Mouse (Mus musculus) myocyte (in vitro differentiated cells): ENCODE measurements at regions not wholly inside any gene's neighbourhood (a gene's known extent, or its start where the extent isn't known, plus 50 kb on each side); places are given as distances from the start of the nearest gene placed in this dataset.

ENCODE experiments used
- H3K27me3 ChIP-seq: one replicate; pipeline ENCODE4 v1.6.1; 2011; ENCODE audit not compliant: control insufficient read depth, insufficient read depth, insufficient read length
- H3K36me3 ChIP-seq: one replicate; pipeline ENCODE4 v1.6.1; 2011; ENCODE audit not compliant: control insufficient read depth, insufficient read depth
- H3K4me2 ChIP-seq: one replicate; pipeline ENCODE4 v1.6.1; 2011; ENCODE audit warnings: low read depth, control low read depth
- H3K4me3 ChIP-seq: one replicate; pipeline ENCODE4 v1.5.1; 2011; ENCODE audit warnings: mild to moderate bottlenecking, control low read depth, moderate library complexity
- H3K79me2 ChIP-seq: one replicate; pipeline ENCODE4 v1.6.1; 2011; ENCODE audit not compliant: control insufficient read depth, insufficient read depth
- H3ac ChIP-seq: one replicate; pipeline ENCODE4 v1.6.1; 2011; ENCODE audit not compliant: control insufficient read depth, insufficient read length
- CEBPB ChIP-seq: IDR thresholded peaks from 2 replicates; pipeline ENCODE4 v1.6.1; 2011; ENCODE audit warnings: mild to moderate bottlenecking, moderate library complexity; ENCODE audit not compliant: poor library complexity, insufficient read depth, severe bottlenecking
- E2F4 ChIP-seq: IDR thresholded peaks from one replicate; pipeline ENCODE4 v1.6.1; 2011; ENCODE audit warnings: mild to moderate bottlenecking, control low read depth, moderate library complexity; ENCODE audit not compliant: insufficient read depth
- MAX ChIP-seq: IDR thresholded peaks from one replicate; pipeline ENCODE4 v1.6.1; 2011; ENCODE audit warnings: low read depth, mild to moderate bottlenecking, control low read depth
- MYOD1 ChIP-seq, 3 experiments: IDR thresholded peaks; one replicate each; pipeline ENCODE4 v1.6.1; 2011; ENCODE audit warnings: control low read depth in 2 of 3, low read depth in 2 of 3, mild to moderate bottlenecking in 2 of 3, moderate library complexity in 1 of 3; ENCODE audit not compliant: insufficient read length in 2 of 3, control insufficient read depth in 1 of 3
- MYOG ChIP-seq, 3 experiments: IDR thresholded peaks; one replicate each; pipeline ENCODE4 v1.6.1; 2011; ENCODE audit warnings: control low read depth in 2 of 3, low read depth in 2 of 3, mild to moderate bottlenecking in 2 of 3; ENCODE audit not compliant: insufficient read length in 2 of 3, control insufficient read depth in 1 of 3, insufficient read depth in 1 of 3
- POLR2A ChIP-seq: IDR thresholded peaks from one replicate; pipeline ENCODE4 v1.6.1; 2011; ENCODE audit warnings: low read depth, mild to moderate bottlenecking, control low read depth, moderate library complexity; ENCODE audit not compliant: insufficient read length
- POLR2AphosphoS2 ChIP-seq: IDR thresholded peaks from one replicate; pipeline ENCODE4 v1.6.1; 2011; ENCODE audit warnings: low read depth, control low read depth; ENCODE audit not compliant: insufficient read length
- REST ChIP-seq: IDR thresholded peaks from one replicate; pipeline ENCODE4 v1.6.1; 2011; ENCODE audit warnings: mild to moderate bottlenecking, control low read depth, moderate library complexity; ENCODE audit not compliant: insufficient read depth, insufficient read length
- SRF ChIP-seq: IDR thresholded peaks from one replicate; pipeline ENCODE4 v1.6.1; 2011; ENCODE audit warnings: low read depth; ENCODE audit not compliant: control insufficient read depth, insufficient read length
- TCF12 ChIP-seq: IDR thresholded peaks from one replicate; pipeline ENCODE4 v1.6.1; 2011; ENCODE audit warnings: mild to moderate bottlenecking, control low read depth; ENCODE audit not compliant: poor library complexity, insufficient read depth, severe bottlenecking
- TCF3 ChIP-seq: IDR thresholded peaks from one replicate; pipeline ENCODE4 v1.6.1; 2011; ENCODE audit warnings: low read depth, control low read depth; ENCODE audit not compliant: insufficient read length
- USF1 ChIP-seq: IDR thresholded peaks from one replicate; pipeline ENCODE4 v1.6.1; 2011; ENCODE audit warnings: low read depth, mild to moderate bottlenecking, control low read depth, moderate library complexity

DNA sequence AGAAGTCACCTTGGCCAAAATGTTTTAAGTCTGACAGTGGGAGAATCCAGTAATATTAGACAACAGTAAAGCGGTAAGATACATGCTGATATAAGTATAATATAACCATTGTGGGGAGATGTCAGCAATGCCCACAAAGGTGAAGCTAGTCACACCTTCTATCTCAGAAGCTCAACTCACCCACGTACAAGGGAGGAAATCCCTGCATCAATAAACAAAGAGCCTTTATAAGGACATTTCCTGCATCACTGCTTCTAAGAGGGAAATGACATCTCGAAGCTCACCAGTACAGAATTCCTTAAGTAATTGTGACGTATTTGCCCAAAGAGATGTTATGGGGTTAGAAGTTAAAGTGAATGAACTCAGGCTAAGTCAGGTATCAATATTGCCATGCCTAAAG lies 186.3 kb upstream of the Lpp start:
- H3K36me3 ChIP-seq, result no peaks in the 10 kb centered on the region
- H3K27me3 ChIP-seq, result no peaks in the 10 kb centered on the region
- no peak for TF ChIP-seq CEBPB
- no peak for TF ChIP-seq MYOD1 (IDR thresholded peaks at IDR 0.05; ENCODE audit: control insufficient read depth in 1 of 3, insufficient read length in 2 of 3, low read depth in 2 of 3)
- TF ChIP-seq MYOG (IDR thresholded peaks at IDR 0.05; ENCODE audit: control insufficient read depth in 1 of 3, insufficient read depth in 1 of 3, insufficient read length in 2 of 3, low read depth in 2 of 3), result no peak
- no peak for TF ChIP-seq POLR2A
- no peak for TF ChIP-seq TCF3
- TF ChIP-seq SRF, result no peak
- TF ChIP-seq MAX, result no peak
- H3K4me3 ChIP-seq, result no peak overlapping the region
- no peaks in the 10 kb centered on the region for H3K79me2 ChIP-seq
- peak overlapping the region; percentile 62 for H3K4me2 ChIP-seq
- no peak overlapping the region for H3ac ChIP-seq

DNA sequence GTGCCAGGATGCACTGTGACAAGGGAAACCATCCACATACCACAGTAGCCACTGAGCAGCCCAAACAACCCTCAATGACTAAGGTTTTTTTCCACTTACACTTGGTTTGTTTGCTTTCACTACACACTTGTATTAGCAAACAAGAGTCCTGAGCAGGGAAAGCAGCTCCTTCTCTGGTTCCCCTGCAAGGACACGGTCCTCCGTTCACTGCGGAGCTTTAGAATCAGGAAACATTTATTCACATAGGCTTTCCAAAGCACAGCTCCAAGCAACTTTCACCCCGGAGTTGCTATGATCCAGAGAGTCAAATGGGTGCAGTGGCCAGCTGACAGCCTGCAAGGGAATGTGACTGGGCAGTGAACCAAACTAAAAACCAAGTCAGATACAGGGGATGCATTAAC lies 186.8 kb upstream of the Lpp start:
- no peak overlapping the region for H3K4me3 ChIP-seq

DNA sequence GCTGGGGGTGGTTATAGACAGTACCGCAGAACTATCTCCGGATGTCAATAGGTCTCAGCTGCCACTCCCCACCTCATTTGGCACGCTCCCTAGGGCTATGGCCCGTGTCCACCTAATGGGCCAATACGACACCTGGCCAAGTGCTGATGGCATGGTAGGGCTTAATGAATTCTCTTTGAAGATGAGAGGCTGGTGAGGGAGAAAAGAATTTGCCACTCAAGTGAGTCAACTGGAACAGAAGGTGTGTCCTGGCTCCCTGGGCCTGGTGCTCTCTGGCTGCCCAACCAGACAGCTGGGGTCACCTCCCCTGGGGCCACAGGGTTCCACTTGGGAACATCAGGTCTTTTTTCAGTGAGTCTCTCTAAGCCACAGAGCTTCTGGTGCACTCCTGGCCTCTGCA lies 187.7 kb upstream of the Lpp start:
- Histone ChIP-seq H3K36me3 (no peaks in the 10 kb centered on the region), H3K27me3 (no peaks in the 10 kb centered on the region), H3K79me2 (no peaks in the 10 kb centered on the region), H3K4me3 (no peak overlapping the region), H3ac (no peak overlapping the region), H3K4me2 (peak overlapping the region; percentile 62)
- no peak for TF ChIP-seq SRF
- TF ChIP-seq MYOG (IDR thresholded peaks at IDR 0.05; ENCODE audit: control insufficient read depth in 1 of 3, insufficient read depth in 1 of 3, insufficient read length in 2 of 3, low read depth in 2 of 3), result peak; percentile 40 to 85 (median 51)
- peak; percentile 4 to 85 (median 34) for TF ChIP-seq MYOD1 (IDR thresholded peaks at IDR 0.05; ENCODE audit: control insufficient read depth in 1 of 3, insufficient read length in 2 of 3, low read depth in 2 of 3)
- no peak for TF ChIP-seq POLR2A
- no peak for TF ChIP-seq POLR2AphosphoS2
- no peak for TF ChIP-seq MAX
- TF ChIP-seq REST, result no peak
- peak; percentile 68 for TF ChIP-seq TCF12
- TF ChIP-seq E2F4, result no peak
- no peak for TF ChIP-seq CEBPB
- no peak for TF ChIP-seq USF1
- peak; percentile 22 for TF ChIP-seq TCF3

More for the DNA sequence above, 186.8 kb upstream of the Lpp start:
- no peaks in the 10 kb centered on the region for H3K36me3 ChIP-seq
- no peak for TF ChIP-seq SRF
- TF ChIP-seq MYOG (IDR thresholded peaks at IDR 0.05; ENCODE audit: control insufficient read depth in 1 of 3, insufficient read depth in 1 of 3, insufficient read length in 2 of 3, low read depth in 2 of 3), result peak in 2 of 3 experiments; percentile 34 to 44
- TF ChIP-seq POLR2AphosphoS2, result no peak
- peak in 1 of 3 experiments; percentile 46 for TF ChIP-seq MYOD1 (IDR thresholded peaks at IDR 0.05; ENCODE audit: control insufficient read depth in 1 of 3, insufficient read length in 2 of 3, low read depth in 2 of 3)
- no peak overlapping the region for H3ac ChIP-seq
- H3K79me2 ChIP-seq, result no peaks in the 10 kb centered on the region
- peak overlapping the region; percentile 62 for H3K4me2 ChIP-seq
- no peaks in the 10 kb centered on the region for H3K27me3 ChIP-seq

DNA sequence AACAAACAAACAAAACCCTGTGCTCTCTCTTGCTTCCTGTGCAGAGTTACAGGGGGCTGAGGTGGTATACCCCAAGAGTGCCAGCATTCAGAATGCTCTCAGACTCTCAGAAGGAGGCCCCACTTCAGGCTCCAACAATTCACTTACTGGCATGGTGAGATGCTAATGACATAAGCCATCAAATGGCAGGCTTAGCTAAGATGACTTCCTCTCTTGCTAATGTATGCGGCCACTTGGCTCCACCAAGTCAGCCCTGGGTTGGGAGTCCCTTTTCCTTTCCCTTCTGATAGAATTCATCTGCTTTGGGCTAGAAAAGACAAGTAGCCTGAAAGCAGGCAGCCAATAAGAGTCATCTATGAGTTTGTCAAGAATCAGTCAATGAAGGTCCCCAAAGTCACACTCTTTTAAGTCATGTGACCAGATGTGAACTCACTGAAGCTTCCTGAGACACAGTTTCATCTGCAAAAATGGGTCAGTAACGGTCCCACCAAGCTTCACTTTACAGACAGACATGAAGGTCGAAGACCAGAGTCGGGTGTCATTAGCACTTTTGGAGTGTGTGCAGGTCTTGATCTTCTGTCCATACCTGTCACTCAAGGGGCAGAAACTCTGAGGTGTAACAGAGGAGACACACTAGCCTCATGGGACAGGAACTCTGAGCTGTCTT lies 189.1 kb upstream of the Lpp start:
- Histone ChIP-seq H3K4me3 (no peak overlapping the region), H3K79me2 (no peaks in the 10 kb centered on the region), H3K27me3 (no peaks in the 10 kb centered on the region), H3ac (no peak overlapping the region), H3K36me3 (no peaks in the 10 kb centered on the region), H3K4me2 (no peak overlapping the region)
- no peak for TF ChIP-seq POLR2AphosphoS2
- no peak for TF ChIP-seq E2F4
- no peak for TF ChIP-seq TCF12
- TF ChIP-seq POLR2A, result no peak
- TF ChIP-seq CEBPB, result no peak
- no peak for TF ChIP-seq USF1
- TF ChIP-seq REST, result no peak
- TF ChIP-seq MAX, result no peak
- no peak for TF ChIP-seq MYOG (IDR thresholded peaks at IDR 0.05; ENCODE audit: control insufficient read depth in 1 of 3, insufficient read depth in 1 of 3, insufficient read length in 2 of 3, low read depth in 2 of 3)
- TF ChIP-seq TCF3, result no peak
- TF ChIP-seq MYOD1 (IDR thresholded peaks at IDR 0.05; ENCODE audit: control insufficient read depth in 1 of 3, insufficient read length in 2 of 3, low read depth in 2 of 3), result no peak
- TF ChIP-seq SRF, result no peak

DNA sequence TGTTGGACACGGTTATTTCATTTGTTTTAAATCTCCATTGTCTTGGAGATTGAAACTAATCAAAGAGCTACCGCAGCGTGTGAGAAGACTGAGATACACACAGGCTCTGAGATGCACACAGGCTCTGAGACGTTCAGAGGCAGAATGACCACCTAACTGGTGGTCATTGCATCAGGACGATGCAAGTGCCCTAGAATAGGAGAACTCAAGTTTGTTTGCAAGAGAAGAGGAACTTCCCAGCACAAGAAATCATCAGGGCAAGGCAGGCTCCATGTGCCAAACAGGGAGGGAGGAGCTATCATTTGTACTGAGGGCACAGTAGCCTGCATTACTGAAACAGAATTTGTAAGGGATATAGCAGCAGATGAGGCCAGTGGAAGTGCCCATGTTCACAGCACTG lies 190.7 kb upstream of the Lpp start:
- TF ChIP-seq CEBPB (no peak), REST (no peak), TCF3 (no peak), MYOG (IDR thresholded peaks at IDR 0.05; ENCODE audit: control insufficient read depth in 1 of 3, insufficient read depth in 1 of 3, insufficient read length in 2 of 3, low read depth in 2 of 3) (no peak), E2F4 (no peak), SRF (no peak), TCF12 (no peak), POLR2AphosphoS2 (no peak), MAX (no peak), MYOD1 (IDR thresholded peaks at IDR 0.05; ENCODE audit: control insufficient read depth in 1 of 3, insufficient read length in 2 of 3, low read depth in 2 of 3) (no peak), USF1 (no peak), POLR2A (no peak)

More for the DNA sequence above, 190.7 kb upstream of the Lpp start:
- Histone ChIP-seq H3K4me3 (no peak overlapping the region), H3K79me2 (no peaks in the 10 kb centered on the region), H3K27me3 (no peaks in the 10 kb centered on the region), H3K36me3 (no peaks in the 10 kb centered on the region), H3ac (no peak overlapping the region), H3K4me2 (no peak overlapping the region)
